Mouse (Mus musculus) neural tube, embryonic 11.5 days (tissue): ENCODE results near the gene Abca13. TPM values are rescaled to one million over a fixed set of nuclear protein-coding genes. Genes with fewer than 3 reads are reported as not detected.
"Not testable (repeated sequence)": the region's sequence is repeated elsewhere in the genome, so short reads cannot be mapped to it uniquely, and the experiment has no call there.

ENCODE experiments used
- ATAC-seq: fragments of 200-750 bp; cut with Nextera tagmentation; 2 replicates; pipeline ENCODE4 v1.8.0; 2017; ENCODE audit warnings: moderate number of reproducible peaks, mild to moderate bottlenecking, moderate TSS enrichment, moderate library complexity; ENCODE audit not compliant: insufficient read depth, low FRiP score, low TSS enrichment
- DNase-seq: peaks from one replicate; pipeline ENCODE4 v3.0.0-alpha.2; 2015; ENCODE audit warnings: low spot score
- H3K27ac ChIP-seq: fragments of 300-500 bp; sonication (generic); 2 replicates; pipeline ENCODE4 v1.5.1; 2014; ENCODE audit warnings: low read depth, mild to moderate bottlenecking, low read length
- H3K27me3 ChIP-seq: fragments of 300-500 bp; sonication (generic); 2 replicates; pipeline ENCODE4 v1.6.1; 2014; ENCODE audit warnings: mild to moderate bottlenecking, low read length, mixed read lengths; ENCODE audit not compliant: control insufficient read depth, insufficient read depth
- H3K36me3 ChIP-seq: fragments of 300-500 bp; sonication (generic); 2 replicates; pipeline ENCODE4 v1.6.1; 2014; ENCODE audit warnings: mild to moderate bottlenecking, low read length, moderate library complexity, mixed read lengths; ENCODE audit not compliant: control insufficient read depth, insufficient read depth
- H3K4me1 ChIP-seq: fragments of 300-500 bp; sonication (generic); 2 replicates; pipeline ENCODE4 v1.6.1; 2014; ENCODE audit warnings: low read length, mixed read lengths; ENCODE audit not compliant: control insufficient read depth, insufficient read depth
- H3K4me2 ChIP-seq: fragments of 300-500 bp; sonication (generic); 2 replicates; pipeline ENCODE4 v1.6.1; 2014; ENCODE audit warnings: low read depth, mild to moderate bottlenecking, moderate library complexity
- H3K4me3 ChIP-seq: fragments of 300-500 bp; sonication (generic); 2 replicates; pipeline ENCODE4 v1.5.1; 2014; ENCODE audit warnings: low read depth, low read length
- H3K9ac ChIP-seq: fragments of 300-500 bp; sonication (generic); 2 replicates; pipeline ENCODE4 v1.6.1; 2014; ENCODE audit warnings: mild to moderate bottlenecking, low read length
- H3K9me3 ChIP-seq: fragments of 300-500 bp; sonication (generic); 2 replicates; pipeline ENCODE4 v1.6.1; 2016; ENCODE audit warnings: low read length; ENCODE audit not compliant: control insufficient read depth
- WGBS: fragments of 180-500 bp; shearing (Covaris S2); extraction: QIAGEN DNeasy Blood & Tissue Kit; methylation state at CpG from one replicate; pipeline ENCODE4 v1.1.7; 2014; 5-methylcytosine and 5-hydroxymethylcytosine counted together
- polyA plus RNA-seq: library from polyadenylated mRNA; unstranded; fragments of >200 nt; fragmentation: Nextera tagmentation; extraction: Ambion mirVana; gene quantifications from 2 replicates; pipeline ENCODE4 v1.2.1, GENCODE M21; 2014

Abca13 gene
- polyA plus RNA-seq, 1 experiment from 2014 or later = not detected

- H3K4me2 ChIP-seq = no peak overlapping the region
- H3K9ac ChIP-seq = no peak overlapping the region
- no peaks in the 10 kb centered on the region for H3K36me3 ChIP-seq
- WGBS = 90% methylated on average over 3 of the region's 3 CpGs
- DNase-seq = no peak
- no peaks in the 10 kb centered on the region for H3K9me3 ChIP-seq
- ATAC-seq = no peak
- no peak overlapping the region for H3K27ac ChIP-seq
- H3K27me3 ChIP-seq = no peaks in the 10 kb centered on the region
- no peak overlapping the region for H3K4me3 ChIP-seq
- H3K4me1 ChIP-seq = no peaks in the 10 kb centered on the region
Measured at GRCm38 (mm10) chr11:9427411-9427810, 235.7 kb downstream of the Abca13 start.

- Histone ChIP-seq H3K27me3 (no peaks in the 10 kb centered on the region), H3K4me2 (no peak overlapping the region), H3K9me3 (no peaks in the 10 kb centered on the region), H3K27ac (no peak overlapping the region), H3K4me3 (no peak overlapping the region), H3K4me1 (no peaks in the 10 kb centered on the region), H3K36me3 (no peaks in the 10 kb centered on the region), H3K9ac (no peak overlapping the region)
- ATAC-seq = no peak
- 76% methylated on average over 5 of the region's 5 CpGs for WGBS
- no peak for DNase-seq
Measured at GRCm38 (mm10) chr11:9432807-9433206, 241.1 kb downstream of the Abca13 start.

GRCm38 (mm10) chr11:9436617-9437016 lies 244.9 kb downstream of the Abca13 start:
- no peak overlapping the region for H3K4me3 ChIP-seq
- ATAC-seq (no peak), DNase-seq (no peak)
- H3K9ac ChIP-seq = no peak overlapping the region
- no peaks in the 10 kb centered on the region for H3K36me3 ChIP-seq
- H3K9me3 ChIP-seq = no peaks in the 10 kb centered on the region
- H3K27me3 ChIP-seq = no peaks in the 10 kb centered on the region
- no peak overlapping the region for H3K27ac ChIP-seq
- no peaks in the 10 kb centered on the region for H3K4me1 ChIP-seq
- no peak overlapping the region for H3K4me2 ChIP-seq

- Histone ChIP-seq H3K9me3 (no peaks in the 10 kb centered on the region), H3K4me2 (no peak overlapping the region), H3K9ac (no peak overlapping the region), H3K27ac (no peak overlapping the region), H3K4me3 (no peak overlapping the region), H3K27me3 (no peaks in the 10 kb centered on the region), H3K4me1 (no peaks in the 10 kb centered on the region), H3K36me3 (no peaks in the 10 kb centered on the region)
- DNase-seq (no peak), ATAC-seq (no peak)
- 93% methylated on average over 2 of the region's 2 CpGs for WGBS
Measured at GRCm38 (mm10) chr11:9439781-9440180, 248.0 kb downstream of the Abca13 start.

- no peak overlapping the region for H3K4me3 ChIP-seq
- ATAC-seq (no peak), DNase-seq (no peak)
- H3K4me2 ChIP-seq = no peak overlapping the region
- H3K9me3 ChIP-seq = no peaks in the 10 kb centered on the region
- no peak overlapping the region for H3K27ac ChIP-seq
- no peaks in the 10 kb centered on the region for H3K27me3 ChIP-seq
- H3K9ac ChIP-seq = no peak overlapping the region
- no peaks in the 10 kb centered on the region for H3K36me3 ChIP-seq
- H3K4me1 ChIP-seq = no peaks in the 10 kb centered on the region
- WGBS = 79% methylated on average over 4 of the region's 4 CpGs
Measured at GRCm38 (mm10) chr11:9441192-9441591, 249.4 kb downstream of the Abca13 start.

DNA sequence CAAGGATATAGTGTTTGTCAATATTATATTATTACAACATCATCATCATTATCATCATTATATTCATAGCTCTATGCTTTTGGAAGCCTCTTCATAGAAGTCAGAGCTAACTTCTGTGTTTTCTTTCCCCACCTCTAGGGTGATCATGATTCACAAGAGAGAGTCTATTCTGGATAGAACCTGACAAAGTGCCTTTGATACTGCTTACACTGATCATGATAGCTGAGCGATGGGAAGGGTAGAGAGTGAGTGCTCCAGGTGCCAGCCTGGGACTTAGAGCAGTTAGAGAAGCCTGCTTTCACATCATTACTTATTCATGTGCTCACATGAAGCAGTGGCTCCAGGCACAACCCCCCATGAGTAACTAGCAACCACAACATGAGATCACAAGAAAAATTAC lies 280.7 kb downstream of the Abca13 start:
- H3K4me2 ChIP-seq = no peak overlapping the region
- DNase-seq = no peak
- WGBS = 94% methylated on average over 1 of the region's 1 CpGs
- H3K27me3 ChIP-seq = no peaks in the 10 kb centered on the region
- no peaks in the 10 kb centered on the region for H3K36me3 ChIP-seq
- H3K9me3 ChIP-seq = no peaks in the 10 kb centered on the region
- no peaks in the 10 kb centered on the region for H3K4me1 ChIP-seq
- no peak overlapping the region for H3K27ac ChIP-seq
- H3K9ac ChIP-seq = no peak overlapping the region
- H3K4me3 ChIP-seq = no peak overlapping the region
- ATAC-seq = no peak

- Histone ChIP-seq H3K9ac (no peak overlapping the region), H3K4me1 (no peaks in the 10 kb centered on the region), H3K27me3 (no peaks in the 10 kb centered on the region), H3K4me3 (no peak overlapping the region), H3K27ac (no peak overlapping the region), H3K4me2 (no peak overlapping the region), H3K9me3 (no peaks in the 10 kb centered on the region), H3K36me3 (no peaks in the 10 kb centered on the region)
- DNase-seq (peak; percentile 54), ATAC-seq (peak; percentile 71)
- 21% methylated on average over 6 of the region's 6 CpGs for WGBS
Measured at GRCm38 (mm10) chr11:9481511-9481910, 289.8 kb downstream of the Abca13 start.

DNA sequence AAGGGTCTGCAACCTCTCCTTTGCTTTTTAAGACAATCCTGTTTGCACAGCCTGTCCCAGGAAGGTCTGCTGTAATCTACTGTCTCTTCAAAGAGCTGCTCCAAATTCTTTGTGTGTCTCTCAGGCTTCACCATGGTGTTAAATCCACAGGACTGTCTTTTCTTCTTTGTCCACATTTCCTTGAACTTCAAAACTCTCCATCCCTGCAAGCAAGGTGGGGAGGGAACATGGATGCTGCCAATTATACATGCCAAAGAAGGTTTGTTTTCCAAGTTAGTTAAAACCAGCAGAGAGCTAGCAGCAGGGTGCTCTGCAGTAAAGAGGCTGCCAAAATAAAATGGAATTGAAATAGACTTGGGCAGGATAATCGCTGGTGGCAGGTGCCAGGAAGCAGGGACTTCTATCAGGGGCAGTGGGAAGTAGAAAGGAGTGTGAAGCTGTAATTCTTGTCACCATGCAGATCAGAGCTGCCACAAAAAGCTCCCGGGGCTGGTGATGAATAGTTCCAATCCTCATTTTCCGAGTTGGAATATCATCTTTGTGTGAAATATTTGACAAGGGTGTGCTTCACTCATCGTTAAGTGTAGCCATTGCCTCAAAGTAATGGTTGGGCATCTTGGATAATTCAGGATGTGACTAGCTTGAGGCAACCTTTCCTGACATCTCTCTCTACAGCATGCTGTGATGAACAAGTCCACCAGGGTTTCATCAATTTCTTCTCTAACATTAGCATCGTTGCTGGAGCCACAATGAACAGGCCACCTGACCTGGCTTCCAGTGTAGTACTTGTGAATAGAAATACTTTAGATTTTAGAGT lies 308.8 kb downstream of the Abca13 start:
- H3K4me1 ChIP-seq = no peaks in the 10 kb centered on the region
- no peak overlapping the region for H3K27ac ChIP-seq
- no peak overlapping the region for H3K4me3 ChIP-seq
- DNase-seq (no peak), ATAC-seq (no peak)
- 58% methylated on average over 5 of the region's 5 CpGs for WGBS
- no peaks in the 10 kb centered on the region for H3K36me3 ChIP-seq
- no peak overlapping the region for H3K9ac ChIP-seq
- H3K4me2 ChIP-seq = no peak overlapping the region
- no peaks in the 10 kb centered on the region for H3K9me3 ChIP-seq
- no peaks in the 10 kb centered on the region for H3K27me3 ChIP-seq

DNA sequence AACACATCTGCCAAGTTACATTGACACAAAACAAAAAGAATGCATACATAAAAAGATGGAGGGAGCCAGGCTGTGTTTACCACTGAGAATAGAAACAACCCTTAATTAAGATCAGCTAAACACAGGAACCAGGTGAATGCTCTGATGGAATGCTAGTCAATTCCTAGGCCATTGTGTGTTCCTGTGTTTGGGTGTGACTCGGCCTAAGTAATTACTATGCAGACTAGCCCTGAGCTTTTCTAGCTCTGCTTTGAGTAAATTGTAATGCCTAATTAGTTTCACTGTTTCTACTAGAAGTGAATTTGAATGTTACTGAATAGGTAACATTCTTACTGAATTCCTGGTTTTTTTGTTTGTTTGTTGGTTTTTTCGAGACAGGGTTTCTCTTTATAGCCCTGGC lies 323.2 kb downstream of the Abca13 start:
- not testable (repeated sequence) for H3K27ac ChIP-seq, H3K4me1 ChIP-seq, DNase-seq, H3K27me3 ChIP-seq, H3K9me3 ChIP-seq, H3K4me2 ChIP-seq, H3K4me3 ChIP-seq, H3K36me3 ChIP-seq, ATAC-seq, H3K9ac ChIP-seq
- WGBS = 81% methylated on average over 2 of the region's 2 CpGs
